Mouse (Mus musculus): ENCODE measurements around the gene Psma4. TPM values are rescaled to one million over a fixed set of nuclear protein-coding genes. Genes with fewer than 3 reads are reported as not detected.

The Psma4 gene
- polyA plus RNA-seq, 1 experiment from 2014 or later: 258 TPM

DNA sequence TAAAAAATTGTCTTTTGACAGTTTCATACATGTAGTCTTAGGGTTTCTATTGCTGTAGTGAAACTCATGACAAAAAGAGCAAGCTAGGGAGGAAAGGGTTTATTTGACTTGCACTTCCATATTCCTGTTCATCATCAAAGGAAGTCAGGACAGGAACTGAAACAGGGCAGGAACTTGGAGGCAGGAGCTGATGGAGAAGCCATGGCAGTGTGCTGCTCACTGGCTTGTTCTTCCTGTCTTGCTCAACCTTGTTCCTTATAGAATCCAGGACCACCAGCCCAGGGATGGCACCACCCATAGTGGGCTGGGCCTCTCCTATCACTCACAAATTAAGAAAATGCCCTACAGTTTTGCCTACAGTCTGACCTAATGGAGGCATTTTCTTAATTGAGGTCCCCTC is 13.1 kb downstream of the Psma4 start:
- Histone ChIP-seq H3K9me3 (replicated peaks; ENCODE audit: control insufficient read depth, low read length) (no peaks in the 10 kb centered on the region), H3K4me2 (no peak overlapping the region), H3K4me3 (ENCODE audit: low read depth, low read length) (no peak overlapping the region), H3K27ac (ENCODE audit: low read depth, low read length) (no peak overlapping the region), H3K27me3 (ENCODE audit: control insufficient read depth, insufficient read depth, low read length) (no peaks in the 10 kb centered on the region), H3K9ac (ENCODE audit: low read depth, low read length) (no peak overlapping the region), H3K4me1 (ENCODE audit: control insufficient read depth, insufficient read depth, low read length) (no peaks in the 10 kb centered on the region), H3K36me3 (ENCODE audit: control insufficient read depth, insufficient read depth, low read length) (peaks cover 8% of the 10 kb centered on the region)
- ATAC-seq (replicated peaks; ENCODE audit: insufficient number of reproducible peaks, low FRiP score, low TSS enrichment): no peak

DNA sequence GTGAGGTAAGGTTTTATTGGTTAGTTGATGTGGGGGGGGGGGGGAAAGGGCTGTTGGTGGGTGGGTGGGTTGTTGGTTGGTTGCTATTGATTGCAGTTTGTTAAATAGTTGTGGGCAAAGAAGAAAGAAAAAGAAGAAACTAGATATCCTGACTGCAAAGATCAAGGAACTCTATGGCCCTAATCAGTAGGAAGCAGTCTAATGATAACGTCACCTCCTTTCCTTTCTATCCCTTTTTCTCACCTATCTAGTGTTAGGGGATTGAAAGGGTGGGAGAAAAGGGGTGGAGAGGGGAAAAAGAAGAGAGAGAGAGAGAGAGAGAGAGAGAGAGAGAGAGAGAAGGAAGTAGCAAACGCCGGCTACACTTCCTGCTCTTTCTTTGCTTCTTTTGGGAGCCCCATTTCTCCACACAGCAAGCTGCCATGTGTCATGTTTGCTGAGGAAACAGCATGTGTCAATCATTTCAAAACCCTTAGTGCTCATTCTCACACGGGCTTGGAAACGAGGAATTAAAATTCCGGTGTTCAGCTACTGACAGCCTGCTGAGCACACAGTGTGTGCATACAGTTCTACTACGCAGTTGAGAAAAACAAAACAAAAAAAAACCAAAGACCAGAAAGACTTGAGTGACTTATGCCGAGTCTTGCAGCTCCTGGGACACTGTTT is 19.5 kb downstream of the Psma4 start:
- Histone ChIP-seq H3K4me2 (no peak overlapping the region), H3K4me1 (ENCODE audit: control insufficient read depth, insufficient read depth, low read length) (no peaks in the 10 kb centered on the region), H3K27me3 (ENCODE audit: control insufficient read depth, insufficient read depth, low read length) (no peaks in the 10 kb centered on the region), H3K9me3 (replicated peaks; ENCODE audit: control insufficient read depth, low read length) (no peaks in the 10 kb centered on the region), H3K36me3 (ENCODE audit: control insufficient read depth, insufficient read depth, low read length) (no peaks in the 10 kb centered on the region), H3K4me3 (ENCODE audit: low read depth, low read length) (no peak overlapping the region), H3K27ac (ENCODE audit: low read depth, low read length) (no peak overlapping the region), H3K9ac (ENCODE audit: low read depth, low read length) (no peak overlapping the region)
- 59% methylated on average over 8 of the region's 8 CpGs for WGBS (ENCODE audit: insufficient replicate concordance)
- no peak for ATAC-seq (replicated peaks; ENCODE audit: insufficient number of reproducible peaks, low FRiP score, low TSS enrichment)

- H3K9ac ChIP-seq (ENCODE audit: low read depth, low read length): peak within 1 kb of the TSS; percentile 7; the same call in 1 of the 2 replicates
- no peak within 1 kb of the TSS for H3K27ac ChIP-seq (ENCODE audit: low read depth, low read length)
- peak within 1 kb of the TSS; percentile 61 for H3K4me3 ChIP-seq (ENCODE audit: low read depth, low read length)
- H3K27me3 ChIP-seq (ENCODE audit: control insufficient read depth, insufficient read depth, low read length): peaks cover 38% of the 10 kb centered on the region
- H3K9me3 ChIP-seq (replicated peaks; ENCODE audit: control insufficient read depth, low read length): no peaks in the 10 kb centered on the region
- no peak for ATAC-seq (replicated peaks; ENCODE audit: insufficient number of reproducible peaks, low FRiP score, low TSS enrichment)
- peak within 1 kb of the TSS; percentile 97 for H3K4me2 ChIP-seq
- no peaks in the 10 kb centered on the region for H3K4me1 ChIP-seq (ENCODE audit: control insufficient read depth, insufficient read depth, low read length)
- 64% methylated on average over 8 of the region's 8 CpGs for WGBS (ENCODE audit: insufficient replicate concordance)
- no peaks in the 10 kb centered on the region for H3K36me3 ChIP-seq (ENCODE audit: control insufficient read depth, insufficient read depth, low read length)
Measured at GRCm38 (mm10) chr9:54980674-54981073, 30.1 kb downstream of the Psma4 start, which contains the start of gene Chrna5. Chrna5 (plus strand) TSS chr9:54980880.

DNA sequence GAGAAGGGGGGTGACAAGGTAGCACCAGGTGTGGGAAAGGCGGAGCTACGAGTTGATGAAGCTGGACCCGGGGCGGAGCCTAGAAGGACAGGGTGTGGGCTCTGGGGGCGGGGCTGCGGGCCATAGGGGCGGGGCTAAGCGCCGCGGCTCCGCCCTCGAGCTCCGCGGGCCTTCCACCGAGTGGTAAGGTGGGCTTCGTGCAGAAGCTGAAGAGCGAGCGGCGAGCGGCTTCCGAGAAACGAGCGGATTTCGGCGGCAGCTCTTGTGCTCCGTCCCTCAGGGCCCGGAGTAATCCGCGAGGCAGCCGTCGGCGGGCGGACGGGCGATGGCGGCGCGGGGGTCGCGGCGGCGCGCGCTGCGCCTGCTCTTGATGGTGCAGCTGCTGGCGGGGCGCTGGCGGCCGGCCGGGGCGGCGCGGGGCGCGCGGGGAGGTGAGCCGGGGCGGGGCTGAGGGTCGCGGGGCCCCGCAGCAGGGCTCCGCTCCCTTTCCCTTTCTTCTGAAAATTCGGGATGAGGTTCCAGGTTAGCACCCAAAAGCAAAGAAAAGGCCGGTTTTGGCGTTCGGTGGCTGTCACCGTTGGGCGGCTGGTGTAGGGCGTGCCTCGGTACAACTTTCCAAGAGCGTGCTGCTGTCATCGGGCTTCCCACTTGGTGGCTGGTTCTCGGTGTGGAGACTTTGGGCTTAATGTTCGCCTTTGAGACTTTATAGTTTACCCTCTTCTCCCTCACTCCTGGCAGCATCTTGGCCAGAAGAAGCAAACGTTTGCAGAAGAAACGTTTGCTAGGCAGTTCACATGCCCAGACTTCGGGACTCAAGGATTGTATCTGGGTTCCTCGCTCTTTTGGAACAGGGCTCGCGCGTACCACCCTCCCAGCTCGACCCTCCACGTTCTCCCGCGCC is 31.0 kb downstream of the Psma4 start:
- H3K9ac ChIP-seq (ENCODE audit: low read depth, low read length): peak overlapping the region; percentile 7; the same call in 1 of the 2 replicates
- H3K36me3 ChIP-seq (ENCODE audit: control insufficient read depth, insufficient read depth, low read length): no peaks in the 10 kb centered on the region
- no peaks in the 10 kb centered on the region for H3K4me1 ChIP-seq (ENCODE audit: control insufficient read depth, insufficient read depth, low read length)
- no peak overlapping the region for H3K27ac ChIP-seq (ENCODE audit: low read depth, low read length)
- H3K9me3 ChIP-seq (replicated peaks; ENCODE audit: control insufficient read depth, low read length): no peaks in the 10 kb centered on the region
- H3K4me2 ChIP-seq: peak overlapping the region; percentile 97
- under 1% methylated on average over 53 of the region's 85 CpGs for WGBS (ENCODE audit: insufficient replicate concordance)
- peak overlapping the region; percentile 61 for H3K4me3 ChIP-seq (ENCODE audit: low read depth, low read length)
- H3K27me3 ChIP-seq (ENCODE audit: control insufficient read depth, insufficient read depth, low read length): peaks cover 38% of the 10 kb centered on the region
- peak; percentile 67; the same call in 1 of the 2 replicates for ATAC-seq (replicated peaks; ENCODE audit: insufficient number of reproducible peaks, low FRiP score, low TSS enrichment)

- no peak for ATAC-seq (replicated peaks; ENCODE audit: insufficient number of reproducible peaks, low FRiP score, low TSS enrichment)
- 11% methylated on average over 7 of the region's 7 CpGs for WGBS (ENCODE audit: insufficient replicate concordance)
- H3K4me3 ChIP-seq (ENCODE audit: low read depth, low read length): peak overlapping the region; percentile 61
- H3K9ac ChIP-seq (ENCODE audit: low read depth, low read length): no peak overlapping the region
- H3K4me2 ChIP-seq: peak overlapping the region; percentile 97
- H3K4me1 ChIP-seq (ENCODE audit: control insufficient read depth, insufficient read depth, low read length): no peaks in the 10 kb centered on the region
- peaks cover 38% of the 10 kb centered on the region for H3K27me3 ChIP-seq (ENCODE audit: control insufficient read depth, insufficient read depth, low read length)
- H3K36me3 ChIP-seq (ENCODE audit: control insufficient read depth, insufficient read depth, low read length): no peaks in the 10 kb centered on the region
- no peaks in the 10 kb centered on the region for H3K9me3 ChIP-seq (replicated peaks; ENCODE audit: control insufficient read depth, low read length)
- H3K27ac ChIP-seq (ENCODE audit: low read depth, low read length): no peak overlapping the region
Measured at GRCm38 (mm10) chr9:54982401-54982800, 31.8 kb downstream of the Psma4 start.

DNA sequence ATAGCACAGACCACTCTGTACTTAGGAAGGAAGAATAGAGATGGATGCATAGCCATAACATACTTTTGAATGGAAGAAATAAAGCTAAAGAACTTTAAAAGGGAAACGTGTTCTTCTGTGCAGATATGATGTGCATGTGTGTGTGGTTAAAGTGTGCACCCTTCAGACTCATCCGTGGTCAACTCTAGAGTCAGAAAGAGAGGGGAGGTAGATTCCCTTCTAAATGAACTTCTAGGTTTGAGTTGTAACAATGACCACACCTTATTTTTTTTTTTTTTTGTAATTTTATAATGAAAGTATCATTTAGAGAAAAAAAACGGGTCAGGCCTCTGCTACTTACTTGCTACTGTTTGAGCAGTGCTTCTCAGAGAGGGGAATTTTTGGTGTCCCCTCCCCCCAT is 39.8 kb downstream of the Psma4 start:
- no peak for ATAC-seq (replicated peaks; ENCODE audit: insufficient number of reproducible peaks, low FRiP score, low TSS enrichment)
- Histone ChIP-seq H3K36me3 (ENCODE audit: control insufficient read depth, insufficient read depth, low read length) (no peaks in the 10 kb centered on the region), H3K9ac (ENCODE audit: low read depth, low read length) (no peak overlapping the region), H3K27ac (ENCODE audit: low read depth, low read length) (no peak overlapping the region), H3K27me3 (ENCODE audit: control insufficient read depth, insufficient read depth, low read length) (no peaks in the 10 kb centered on the region), H3K4me2 (no peak overlapping the region), H3K4me1 (ENCODE audit: control insufficient read depth, insufficient read depth, low read length) (no peaks in the 10 kb centered on the region), H3K4me3 (ENCODE audit: low read depth, low read length) (no peak overlapping the region), H3K9me3 (replicated peaks; ENCODE audit: control insufficient read depth, low read length) (no peaks in the 10 kb centered on the region)
- 68% methylated on average over 3 of the region's 3 CpGs for WGBS (ENCODE audit: insufficient replicate concordance)

DNA sequence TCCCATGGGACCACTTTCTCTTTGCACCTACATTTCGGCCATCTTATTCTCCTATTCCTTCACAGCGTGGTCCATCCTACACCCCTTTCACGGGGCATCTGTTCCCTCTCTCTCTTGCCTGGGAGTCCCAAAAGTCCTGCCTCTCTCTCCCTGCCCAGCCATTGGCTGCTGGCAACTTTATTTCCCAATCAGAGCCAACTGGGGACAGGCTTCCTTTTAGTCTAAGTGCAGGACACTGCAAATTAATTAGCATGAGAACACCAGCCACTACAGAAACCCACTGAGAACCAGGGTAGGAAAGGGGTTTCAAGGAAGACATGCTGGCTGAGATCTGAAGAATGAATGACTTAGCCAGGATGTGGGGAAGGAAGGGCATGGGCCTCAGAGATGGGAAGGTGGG is 43.8 kb downstream of the Psma4 start:
- Histone ChIP-seq H3K9me3 (replicated peaks; ENCODE audit: control insufficient read depth, low read length) (no peaks in the 10 kb centered on the region), H3K4me3 (ENCODE audit: low read depth, low read length) (no peak overlapping the region), H3K4me2 (no peak overlapping the region), H3K4me1 (ENCODE audit: control insufficient read depth, insufficient read depth, low read length) (no peaks in the 10 kb centered on the region), H3K27ac (ENCODE audit: low read depth, low read length) (no peak overlapping the region), H3K36me3 (ENCODE audit: control insufficient read depth, insufficient read depth, low read length) (no peaks in the 10 kb centered on the region), H3K27me3 (ENCODE audit: control insufficient read depth, insufficient read depth, low read length) (no peaks in the 10 kb centered on the region), H3K9ac (ENCODE audit: low read depth, low read length) (no peak overlapping the region)
- ATAC-seq (replicated peaks; ENCODE audit: insufficient number of reproducible peaks, low FRiP score, low TSS enrichment): no peak
- WGBS (ENCODE audit: insufficient replicate concordance): 48% methylated on average over 3 of the region's 3 CpGs

DNA sequence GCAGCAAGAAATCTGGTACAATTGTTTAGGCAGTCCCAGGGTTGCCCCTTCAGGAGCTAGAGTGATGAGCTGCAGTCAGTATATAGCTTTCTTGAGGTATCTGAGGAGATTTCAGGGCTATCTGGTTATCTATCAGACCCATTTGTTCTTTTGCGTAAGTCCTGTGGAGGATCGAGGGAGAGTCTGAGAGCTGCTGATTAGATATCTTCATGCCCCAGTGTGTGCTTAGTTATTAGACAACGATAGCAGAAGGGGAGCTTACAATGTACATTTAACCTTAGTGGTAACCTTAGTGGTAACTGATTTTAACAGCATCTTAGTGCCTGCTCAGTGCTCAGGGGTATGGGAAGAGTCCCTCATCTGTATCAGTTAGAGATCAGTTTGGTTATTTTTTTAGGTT is 45.1 kb downstream of the Psma4 start:
- H3K27ac ChIP-seq (ENCODE audit: low read depth, low read length): no peak overlapping the region
- H3K27me3 ChIP-seq (ENCODE audit: control insufficient read depth, insufficient read depth, low read length): no peaks in the 10 kb centered on the region
- no peaks in the 10 kb centered on the region for H3K4me1 ChIP-seq (ENCODE audit: control insufficient read depth, insufficient read depth, low read length)
- 41% methylated on average over 3 of the region's 3 CpGs for WGBS (ENCODE audit: insufficient replicate concordance)
- H3K4me2 ChIP-seq: no peak overlapping the region
- H3K9ac ChIP-seq (ENCODE audit: low read depth, low read length): no peak overlapping the region
- no peak for ATAC-seq (replicated peaks; ENCODE audit: insufficient number of reproducible peaks, low FRiP score, low TSS enrichment)
- H3K9me3 ChIP-seq (replicated peaks; ENCODE audit: control insufficient read depth, low read length): no peaks in the 10 kb centered on the region
- H3K4me3 ChIP-seq (ENCODE audit: low read depth, low read length): no peak overlapping the region
- H3K36me3 ChIP-seq (ENCODE audit: control insufficient read depth, insufficient read depth, low read length): no peaks in the 10 kb centered on the region
